9 mouse cellular contexts compared by ENCODE assay signal in the genomic region with DNA sequence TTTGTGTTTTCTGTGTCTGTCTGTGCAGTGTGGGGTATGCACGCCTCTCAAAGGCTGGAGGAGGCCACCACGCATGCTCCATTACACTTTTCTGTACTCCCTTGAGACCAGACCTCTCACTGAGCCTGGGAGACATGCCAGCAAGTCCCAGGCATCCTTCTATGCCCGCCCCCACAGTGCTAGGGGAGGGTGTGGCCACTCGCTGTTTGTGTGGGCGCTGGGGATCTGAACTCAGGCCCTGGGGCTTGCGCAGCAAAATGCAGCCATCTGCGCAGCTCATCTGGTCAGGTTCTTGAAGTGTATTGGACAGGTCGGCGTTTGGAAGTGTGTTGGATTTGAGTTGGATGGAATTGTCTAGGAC. TPM values are rescaled to one million over a fixed set of nuclear protein-coding genes. Genes with fewer than 3 reads are reported as not detected.
A peak's percentile ranks its signal among the peaks of the same experiment; 100 is the strongest.
DNase-seq lines count a peak whose midpoint lies in the region; ATAC-seq and TF ChIP-seq lines count a peak whose summit lies in the region.
"Had no signal": no experiment of that assay in that cellular context is flagged by ENCODE, and none has a peak within 500 bp of the region (broad histone marks: within the 10 kb centered on the region; RNA-seq: fewer than 3 reads in every experiment).

No protein-coding gene starts in this region.

- TF ChIP-seq CTCF in thymus, adult 2 months (IDR thresholded peaks at IDR 0.05; ENCODE audit: borderline replicate concordance, control insufficient read depth, extremely low read depth, insufficient read depth, low read length, poor library complexity) = no peak

- no peak overlapping the region for H3K9ac ChIP-seq in heart, embryonic 16.5 days (ENCODE audit: low read length)
- 0 out of 2 replicates have a peak overlapping the region, but pooled peaks have one; percentile 8 for H3K9ac ChIP-seq in midbrain, embryonic 12.5 days (replicated peaks)

- H3K4me3 ChIP-seq in thymus, adult 2 months (ENCODE audit: control insufficient read depth, insufficient read depth, low read length) = peak overlapping the region; percentile 41
- H3K4me3 ChIP-seq in embryonic facial prominence, embryonic 10.5 days = peak overlapping the region; percentile 1; the same call in 1 of the 2 replicates
- H3K4me3 ChIP-seq in heart, embryonic 16.5 days (ENCODE audit: low read length) = 0 out of 2 replicates have a peak overlapping the region, but pooled peaks have one; percentile 4
- H3K4me3 ChIP-seq in midbrain, embryonic 12.5 days = no peak overlapping the region

- H3K36me3 ChIP-seq in thymus, adult 2 months (ENCODE audit: control insufficient read depth, insufficient read depth, low read length) = no peaks in the 10 kb centered on the region
- peaks cover 8% of the 10 kb centered on the region for H3K36me3 ChIP-seq in embryonic facial prominence, embryonic 10.5 days (replicated peaks)
- peaks cover 2% of the 10 kb centered on the region; the same call in 1 of the 2 replicates for H3K36me3 ChIP-seq in heart, embryonic 16.5 days (ENCODE audit: control insufficient read depth, insufficient read depth)
- H3K36me3 ChIP-seq in midbrain, embryonic 12.5 days = no peaks in the 10 kb centered on the region
- H3K36me3 ChIP-seq: lung, embryonic 15.5 days had no signal

- no peak for ATAC-seq in heart, embryonic 16.5 days (replicated peaks; ENCODE audit: extremely low read depth, insufficient read depth, low FRiP score)
- ATAC-seq in midbrain, embryonic 12.5 days (ENCODE audit: low FRiP score, low read depth) = no peak

- H3K4me2 ChIP-seq in heart, embryonic 16.5 days (ENCODE audit: low read depth, low read length) = peak overlapping the region; percentile 18; the same call in 1 of the 2 replicates
- H3K4me2 ChIP-seq in midbrain, embryonic 12.5 days (replicated peaks) = peak overlapping the region; percentile 27
- H3K4me2 ChIP-seq: lung, embryonic 15.5 days had no signal

- H3K27ac ChIP-seq in thymus, adult 2 months (ENCODE audit: control insufficient read depth, insufficient read depth, low read length) = peak overlapping the region; percentile 77
- no peak overlapping the region for H3K27ac ChIP-seq in embryonic facial prominence, embryonic 10.5 days (replicated peaks)
- peak overlapping the region; percentile 47; the same call in 1 of the 2 replicates for H3K27ac ChIP-seq in heart, embryonic 16.5 days (ENCODE audit: low read length)
- H3K27ac ChIP-seq in midbrain, embryonic 12.5 days (replicated peaks) = no peak overlapping the region
- H3K27ac ChIP-seq: lung, embryonic 15.5 days had no signal

- no peak for TF ChIP-seq POLR2A in thymus, adult 2 months (IDR thresholded peaks at IDR 0.05; ENCODE audit: control insufficient read depth, extremely low read depth, insufficient read depth, low read length, poor library complexity)

- WGBS in thymus, adult 2 months = 86% methylated on average over 9 of the region's 9 CpGs
- WGBS in embryonic facial prominence, embryonic 10.5 days = 91% methylated on average over 9 of the region's 9 CpGs
- WGBS in heart, embryonic 16.5 days = 80% methylated on average over 9 of the region's 9 CpGs
- WGBS in midbrain, embryonic 12.5 days = 90% methylated on average over 9 of the region's 9 CpGs

- H3K27me3 ChIP-seq in thymus, adult 2 months (ENCODE audit: control insufficient read depth, insufficient read depth, low read length) = no peaks in the 10 kb centered on the region
- no peaks in the 10 kb centered on the region for H3K27me3 ChIP-seq in embryonic facial prominence, embryonic 10.5 days (replicated peaks; ENCODE audit: low read depth, poor library complexity, severe bottlenecking)
- H3K27me3 ChIP-seq in heart, embryonic 16.5 days (ENCODE audit: control insufficient read depth, insufficient read depth, low read length) = no peaks in the 10 kb centered on the region
- H3K27me3 ChIP-seq in midbrain, embryonic 12.5 days = peaks cover 2% of the 10 kb centered on the region; the same call in 1 of the 2 replicates
- H3K27me3 ChIP-seq: lung, embryonic 15.5 days had no signal

- H3K9me3 ChIP-seq in embryonic facial prominence, embryonic 10.5 days = no peaks in the 10 kb centered on the region
- no peaks in the 10 kb centered on the region for H3K9me3 ChIP-seq in heart, embryonic 16.5 days (replicated peaks; ENCODE audit: control insufficient read depth, low read length)
- H3K9me3 ChIP-seq in midbrain, embryonic 12.5 days = no peaks in the 10 kb centered on the region
- H3K9me3 ChIP-seq: lung, embryonic 15.5 days had no signal

- H3K4me1 ChIP-seq in thymus, adult 2 months (replicated peaks; ENCODE audit: control insufficient read depth, insufficient read depth, low read length) = peaks cover 51% of the 10 kb centered on the region
- peaks cover 59% of the 10 kb centered on the region for H3K4me1 ChIP-seq in embryonic facial prominence, embryonic 10.5 days
- peaks cover 59% of the 10 kb centered on the region for H3K4me1 ChIP-seq in heart, embryonic 16.5 days (ENCODE audit: control insufficient read depth, insufficient read depth, low read length)
- H3K4me1 ChIP-seq in midbrain, embryonic 12.5 days = peaks cover 65% of the 10 kb centered on the region

- DNase-seq in thymus, adult 2 months = peak; percentile 49
- no peak for DNase-seq in thymus, postnatal 0 days (ENCODE audit: low spot score)
- DNase-seq in embryonic facial prominence, embryonic 10.5 days (ENCODE audit: low spot score) = no peak
- DNase-seq in kidney, postnatal 4 days = peak; percentile 53 to 71
- DNase-seq in telencephalon, adult 2 months (ENCODE audit: low read depth, low spot score) = peak; percentile 74
- no peak for DNase-seq in embryo, embryonic 10 days (ENCODE audit: low spot score)

RNA-seq across cellular contexts. Expression of gene Psap, which starts 2.5 kb away (rescaled TPM):
- polyA plus RNA-seq in thymus, adult 2 months (2012; rRNA removed) = 1,527 and 1,921 TPM in 2 replicates
- 203 and 207 TPM in 2 replicates for polyA plus RNA-seq in thymus, postnatal 0 days (2015; fragmentation: Nextera tagmentation; extraction: Ambion mirVana)
- 47.1 and 49.0 TPM in 2 replicates for polyA plus RNA-seq in embryonic facial prominence, embryonic 10.5 days (2016; fragmentation: Nextera tagmentation; extraction: Ambion mirVana)
- 130 and 143 TPM in 2 replicates for polyA plus RNA-seq in heart, embryonic 16.5 days (2015; fragmentation: Nextera tagmentation; extraction: Ambion mirVana)
- polyA plus RNA-seq in midbrain, embryonic 12.5 days (2016; fragmentation: Nextera tagmentation; extraction: Ambion mirVana) = 85.5 and 96.5 TPM in 2 replicates

Comparison
In these comparisons a context has a peak if more than half of its experiments do, and no peak if none do; other contexts are left out.
1. DNase-seq: peak in thymus, adult 2 months (single experiment), kidney, postnatal 4 days (2 of 2) and telencephalon, adult 2 months (single experiment); none in thymus, postnatal 0 days (single experiment), embryonic facial prominence, embryonic 10.5 days (single experiment) and embryo, embryonic 10 days (single experiment).
2. H3K27ac ChIP-seq: peak in thymus, adult 2 months (single experiment) and heart, embryonic 16.5 days (single experiment); none in embryonic facial prominence, embryonic 10.5 days (single experiment) and midbrain, embryonic 12.5 days (single experiment).